Mouse (Mus musculus) thymus, adult 2 months (tissue): Measurements from ENCODE around the gene Myh6. TPM values are rescaled to one million over a fixed set of nuclear protein-coding genes. Genes with fewer than 3 reads are reported as not detected.

Experiments
- DNase-seq: peaks from one replicate; pipeline ENCODE4 v3.0.0; 2021
- H3K27ac ChIP-seq: fragments of 200-500 bp; 2 replicates; pipeline ENCODE4 v1.5.1; 2012; ENCODE audit warnings: low read length, control low read depth; ENCODE audit not compliant: control insufficient read depth, insufficient read depth
- H3K27me3 ChIP-seq: fragments of 200-500 bp; 2 replicates; pipeline ENCODE4 v1.6.1; 2012; ENCODE audit warnings: mild to moderate bottlenecking, low read length, moderate library complexity, mixed read lengths; ENCODE audit not compliant: control insufficient read depth, insufficient read depth
- H3K36me3 ChIP-seq: fragments of 200-500 bp; 2 replicates; pipeline ENCODE4 v1.6.1; 2012; ENCODE audit warnings: mild to moderate bottlenecking, low read length, moderate library complexity; ENCODE audit not compliant: control insufficient read depth, insufficient read depth
- H3K4me1 ChIP-seq: fragments of 200-500 bp; replicated peaks from 2 replicates; pipeline ENCODE4 v1.6.1; 2012; ENCODE audit warnings: low read length; ENCODE audit not compliant: control insufficient read depth, insufficient read depth
- H3K4me3 ChIP-seq: fragments of 200-500 bp; 2 replicates; pipeline ENCODE4 v1.5.1; 2012; ENCODE audit warnings: mild to moderate bottlenecking, low read length, control low read depth, moderate library complexity; ENCODE audit not compliant: control insufficient read depth, insufficient read depth
- CTCF ChIP-seq: fragments of 200-500 bp; IDR thresholded peaks from 2 replicates; pipeline ENCODE4 v1.5.1; 2012; ENCODE audit warnings: mild to moderate bottlenecking, control low read depth, low read length, moderate library complexity, borderline replicate concordance; ENCODE audit not compliant: control insufficient read depth, poor library complexity, insufficient read depth; ENCODE audit errors: extremely low read depth
- POLR2A ChIP-seq: fragments of 200-500 bp; IDR thresholded peaks from 2 replicates; pipeline ENCODE4 v1.6.1; 2012; ENCODE audit warnings: mild to moderate bottlenecking, low read length, control low read depth, moderate library complexity; ENCODE audit not compliant: control insufficient read depth, poor library complexity, insufficient read depth; ENCODE audit errors: extremely low read depth
- WGBS: fragments of 180-500 bp; shearing (Covaris S2); methylation state at CpG from one replicate; pipeline ENCODE4 v1.1.7; 2018; 5-methylcytosine and 5-hydroxymethylcytosine counted together
- polyA plus RNA-seq: library from polyadenylated mRNA; depleted of rRNA; stranded (reverse); fragments of >200 nt; gene quantifications from 2 replicates; pipeline ENCODE4 v1.2.3, GENCODE M21; 2012

The Myh6 gene
- polyA plus RNA-seq, 1 experiment = 159 TPM

GRCm38 (mm10) chr14:55007120-55007908 lies 40.6 kb upstream of the Myh6 start:
- TF ChIP-seq CTCF = no peak
- no peak for TF ChIP-seq POLR2A
- no peaks in the 10 kb centered on the region; the same call in 1 of the 2 replicates for H3K4me1 ChIP-seq

GRCm38 (mm10) chr14:55006541-55006940 lies 39.8 kb upstream of the Myh6 start:
- Histone ChIP-seq H3K27ac (no peak overlapping the region), H3K27me3 (no peaks in the 10 kb centered on the region), H3K36me3 (no peaks in the 10 kb centered on the region), H3K4me3 (no peak overlapping the region), H3K4me1 (no peaks in the 10 kb centered on the region; the same call in 1 of the 2 replicates)
- DNase-seq = no peak
- 85% methylated on average over 3 of the region's 3 CpGs for WGBS
- TF ChIP-seq POLR2A (no peak), CTCF (no peak)

More at GRCm38 (mm10) chr14:55007120-55007908, 40.6 kb upstream of the Myh6 start:
- no peaks in the 10 kb centered on the region for H3K27me3 ChIP-seq
- H3K27ac ChIP-seq = no peak overlapping the region
- H3K4me3 ChIP-seq = no peak overlapping the region
- DNase-seq = no peak
- H3K36me3 ChIP-seq = no peaks in the 10 kb centered on the region
- 95% methylated on average over 9 of the region's 9 CpGs for WGBS

DNA sequence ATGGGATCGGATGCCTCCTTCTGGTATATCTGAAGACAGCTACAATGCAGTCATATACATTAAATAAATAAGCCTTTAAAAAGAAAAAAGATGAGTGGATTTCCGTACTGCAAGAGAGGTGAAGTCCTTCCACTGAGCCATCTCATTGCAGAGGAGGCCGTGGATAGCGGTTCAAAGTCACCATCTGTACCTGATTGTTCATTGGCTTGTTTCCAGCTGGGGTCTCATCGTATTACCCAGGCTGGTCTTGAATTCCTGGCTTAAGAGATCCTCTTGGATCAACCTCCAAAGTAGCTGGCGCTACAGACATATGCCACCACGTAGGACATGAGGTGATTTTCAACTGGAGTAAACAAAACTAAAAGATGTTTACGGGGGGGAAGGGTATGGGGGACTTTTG lies 39.2 kb upstream of the Myh6 start:
- no peaks in the 10 kb centered on the region; the same call in 1 of the 2 replicates for H3K4me1 ChIP-seq
- TF ChIP-seq CTCF (no peak), POLR2A (no peak)
- WGBS = 95% methylated on average over 8 of the region's 8 CpGs
- no peaks in the 10 kb centered on the region for H3K36me3 ChIP-seq
- H3K27ac ChIP-seq = no peak overlapping the region
- no peaks in the 10 kb centered on the region for H3K27me3 ChIP-seq
- no peak for DNase-seq
- no peak overlapping the region for H3K4me3 ChIP-seq

GRCm38 (mm10) chr14:55005506-55005905 lies 38.8 kb upstream of the Myh6 start:
- Histone ChIP-seq H3K4me3 (no peak overlapping the region), H3K27me3 (no peaks in the 10 kb centered on the region), H3K27ac (no peak overlapping the region), H3K36me3 (no peaks in the 10 kb centered on the region), H3K4me1 (no peaks in the 10 kb centered on the region; the same call in 1 of the 2 replicates)
- 93% methylated on average over 2 of the region's 2 CpGs for WGBS
- DNase-seq = no peak
- TF ChIP-seq POLR2A (no peak), CTCF (no peak)

- Histone ChIP-seq H3K4me1 (no peaks in the 10 kb centered on the region; the same call in 1 of the 2 replicates), H3K4me3 (no peak overlapping the region), H3K36me3 (no peaks in the 10 kb centered on the region), H3K27me3 (no peaks in the 10 kb centered on the region), H3K27ac (no peak overlapping the region)
- TF ChIP-seq POLR2A = no peak
- no peak for TF ChIP-seq CTCF
- no peak for DNase-seq
- 82% methylated on average over 18 of the region's 18 CpGs for WGBS
Observed at GRCm38 (mm10) chr14:55003878-55004855, 37.4 kb upstream of the Myh6 start.

DNA sequence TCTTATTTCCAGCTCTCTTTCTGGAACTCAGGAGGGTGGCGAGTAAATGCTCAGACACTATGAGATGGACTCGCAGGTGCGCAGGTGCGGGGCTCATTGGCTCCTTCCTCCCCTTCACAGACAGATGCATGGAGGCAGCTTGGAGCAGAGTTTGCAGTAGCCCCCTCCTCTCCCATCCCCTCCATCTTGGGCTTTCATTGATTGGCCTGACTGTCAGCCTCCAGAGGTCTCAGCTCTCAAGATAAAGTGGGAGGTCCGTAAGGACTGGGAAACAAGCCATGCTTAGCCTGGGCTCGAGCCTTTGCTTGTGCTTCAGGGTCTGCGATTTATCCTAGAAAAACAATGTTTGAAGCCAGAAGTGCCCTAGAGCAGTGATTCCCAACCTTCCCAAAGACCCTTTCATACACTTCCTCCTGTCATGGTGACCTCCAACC lies 36.0 kb upstream of the Myh6 start:
- Histone ChIP-seq H3K27me3 (no peaks in the 10 kb centered on the region), H3K27ac (no peak overlapping the region), H3K4me3 (no peak overlapping the region), H3K4me1 (no peaks in the 10 kb centered on the region; the same call in 1 of the 2 replicates), H3K36me3 (no peaks in the 10 kb centered on the region)
- DNase-seq = no peak
- 73% methylated on average over 7 of the region's 7 CpGs for WGBS
- TF ChIP-seq CTCF = no peak
- TF ChIP-seq POLR2A = no peak
